Mouse (Mus musculus): ENCODE results near the gene Nudc. TPM values are rescaled to one million over a fixed set of nuclear protein-coding genes. Genes with fewer than 3 reads are reported as not detected.

Nudc gene
- polyA plus RNA-seq, 1 experiment from 2014 or later: 200 TPM

- Histone ChIP-seq H3K4me2 (ENCODE audit: low read length) (no peak overlapping the region), H3K4me1 (replicated peaks; ENCODE audit: insufficient read depth, low read length) (peaks cover 5% of the 10 kb centered on the region; the same call in 1 of the 2 replicates), H3K27me3 (ENCODE audit: insufficient read depth, low read length) (no peaks in the 10 kb centered on the region), H3K9me3 (replicated peaks; ENCODE audit: low read length) (no peaks in the 10 kb centered on the region), H3K4me3 (replicated peaks; ENCODE audit: low read depth, low read length) (no peak overlapping the region), H3K36me3 (ENCODE audit: insufficient read depth, low read length) (no peaks in the 10 kb centered on the region), H3K9ac (ENCODE audit: low read depth, low read length) (no peak overlapping the region), H3K27ac (peak overlapping the region; percentile 36; the same call in 1 of the 2 replicates)
- TF ChIP-seq CTCF (IDR thresholded peaks at IDR 0.05; ENCODE audit: low read depth): no peak
- 60% methylated on average over 20 of the region's 20 CpGs for WGBS
- DNase-seq (ENCODE audit: low spot score) (no peak), ATAC-seq (replicated peaks; ENCODE audit: low FRiP score, low read depth) (no peak)
Measured at GRCm38 (mm10) chr4:133488619-133489392, 57.0 kb downstream of the Nudc start.

GRCm38 (mm10) chr4:133486673-133487357 is 59.0 kb downstream of the Nudc start:
- WGBS: 93% methylated on average over 26 of the region's 26 CpGs

GRCm38 (mm10) chr4:133485691-133486425 is 59.9 kb downstream of the Nudc start:
- H3K27me3 ChIP-seq (ENCODE audit: insufficient read depth, low read length): no peaks in the 10 kb centered on the region
- H3K4me3 ChIP-seq (replicated peaks; ENCODE audit: low read depth, low read length): no peak overlapping the region
- no peak overlapping the region for H3K27ac ChIP-seq
- no peak for TF ChIP-seq CTCF (IDR thresholded peaks at IDR 0.05; ENCODE audit: low read depth)
- H3K4me2 ChIP-seq (ENCODE audit: low read length): no peak overlapping the region
- ATAC-seq (replicated peaks; ENCODE audit: low FRiP score, low read depth): no peak
- no peak overlapping the region for H3K9ac ChIP-seq (ENCODE audit: low read depth, low read length)
- H3K9me3 ChIP-seq (replicated peaks; ENCODE audit: low read length): no peaks in the 10 kb centered on the region
- H3K4me1 ChIP-seq (replicated peaks; ENCODE audit: insufficient read depth, low read length): 0 out of 2 replicates have a peak, but pooled peaks cover 7% of the 10 kb centered on the region
- no peaks in the 10 kb centered on the region for H3K36me3 ChIP-seq (ENCODE audit: insufficient read depth, low read length)
- no peak for DNase-seq (ENCODE audit: low spot score)
- WGBS: 89% methylated on average over 28 of the region's 28 CpGs

More at GRCm38 (mm10) chr4:133486673-133487357, 59.0 kb downstream of the Nudc start:
- H3K36me3 ChIP-seq (ENCODE audit: insufficient read depth, low read length): no peaks in the 10 kb centered on the region
- H3K4me3 ChIP-seq (replicated peaks; ENCODE audit: low read depth, low read length): no peak overlapping the region
- ATAC-seq (replicated peaks; ENCODE audit: low FRiP score, low read depth) (no peak), DNase-seq (ENCODE audit: low spot score) (no peak)
- peaks cover 7% of the 10 kb centered on the region; the same call in 1 of the 2 replicates for H3K4me1 ChIP-seq (replicated peaks; ENCODE audit: insufficient read depth, low read length)
- no peak overlapping the region for H3K4me2 ChIP-seq (ENCODE audit: low read length)
- H3K9me3 ChIP-seq (replicated peaks; ENCODE audit: low read length): no peaks in the 10 kb centered on the region
- TF ChIP-seq CTCF (IDR thresholded peaks at IDR 0.05; ENCODE audit: low read depth): no peak
- no peak overlapping the region for H3K27ac ChIP-seq
- H3K27me3 ChIP-seq (ENCODE audit: insufficient read depth, low read length): no peaks in the 10 kb centered on the region
- no peak overlapping the region for H3K9ac ChIP-seq (ENCODE audit: low read depth, low read length)

GRCm38 (mm10) chr4:133484266-133485025 is 61.4 kb downstream of the Nudc start:
- TF ChIP-seq CTCF (IDR thresholded peaks at IDR 0.05; ENCODE audit: low read depth): peak; percentile 23; the same call in 1 of the 2 replicates
- H3K27me3 ChIP-seq (ENCODE audit: insufficient read depth, low read length): no peaks in the 10 kb centered on the region
- DNase-seq (ENCODE audit: low spot score) (peak; percentile 75), ATAC-seq (replicated peaks; ENCODE audit: low FRiP score, low read depth) (no peak; the same call in 1 of the 2 replicates)
- H3K9ac ChIP-seq (ENCODE audit: low read depth, low read length): 0 out of 2 replicates have a peak overlapping the region, but pooled peaks have one; percentile 6
- no peaks in the 10 kb centered on the region for H3K36me3 ChIP-seq (ENCODE audit: insufficient read depth, low read length)
- peak overlapping the region; percentile 36 for H3K4me2 ChIP-seq (ENCODE audit: low read length)
- H3K4me3 ChIP-seq (replicated peaks; ENCODE audit: low read depth, low read length): no peak overlapping the region
- WGBS: 10% methylated on average over 22 of the region's 22 CpGs
- peak overlapping the region; percentile 67 for H3K27ac ChIP-seq
- no peaks in the 10 kb centered on the region for H3K9me3 ChIP-seq (replicated peaks; ENCODE audit: low read length)
- 0 out of 2 replicates have a peak, but pooled peaks cover 13% of the 10 kb centered on the region for H3K4me1 ChIP-seq (replicated peaks; ENCODE audit: insufficient read depth, low read length)

Small RNAs within 50 kb of the gene (microRNA-seq; reads per million reads assigned to microRNA genes)
- not detected for gene Gm23158

Other genes with a start within 250 kb of the Nudc start
- 9.9 and 11.2 TPM in 2 replicates for gene Wdtc1, start 192.5 kb downstream of the Nudc start, polyA plus RNA-seq (2015; fragmentation: Nextera tagmentation; extraction: Ambion mirVana)
- gene Slc9a1, start 176.3 kb downstream of the Nudc start, polyA plus RNA-seq (2015; fragmentation: Nextera tagmentation; extraction: Ambion mirVana): 5.7 and 7.1 TPM in 2 replicates
- gene Tent5b, start 65.9 kb downstream of the Nudc start, polyA plus RNA-seq (2015; fragmentation: Nextera tagmentation; extraction: Ambion mirVana): 2.7 and 2.8 TPM in 2 replicates
- gene Trnp1, start 47.4 kb downstream of the Nudc start, polyA plus RNA-seq (2015; fragmentation: Nextera tagmentation; extraction: Ambion mirVana): 1.4 and 1.5 TPM in 2 replicates
- gene Kdf1, start 27.0 kb downstream of the Nudc start, polyA plus RNA-seq (2015; fragmentation: Nextera tagmentation; extraction: Ambion mirVana): 38.6 and 38.7 TPM in 2 replicates
- gene Nr0b2, start 7.4 kb upstream of the Nudc start, polyA plus RNA-seq (2015; fragmentation: Nextera tagmentation; extraction: Ambion mirVana): 0.75 and 0.83 TPM in 2 replicates
- 7.4 and 8.2 TPM in 2 replicates for gene Gpatch3, start 28.7 kb upstream of the Nudc start, polyA plus RNA-seq (2015; fragmentation: Nextera tagmentation; extraction: Ambion mirVana)
- gene Gpn2, start 38.4 kb upstream of the Nudc start, polyA plus RNA-seq (2015; fragmentation: Nextera tagmentation; extraction: Ambion mirVana): 17.5 and 19.5 TPM in 2 replicates
- gene Sfn, start 56.2 kb upstream of the Nudc start, polyA plus RNA-seq (2015; fragmentation: Nextera tagmentation; extraction: Ambion mirVana): 20.5 and 21.3 TPM in 2 replicates
- gene Zdhhc18, start 104.2 kb upstream of the Nudc start, polyA plus RNA-seq (2015; fragmentation: Nextera tagmentation; extraction: Ambion mirVana): 3.7 and 7.1 TPM in 2 replicates
- 19.1 and 19.7 TPM in 2 replicates for gene Pigv, start 126.7 kb upstream of the Nudc start, polyA plus RNA-seq (2015; fragmentation: Nextera tagmentation; extraction: Ambion mirVana)
- 17.9 and 19.3 TPM in 2 replicates for gene Arid1a, start 210.8 kb upstream of the Nudc start, polyA plus RNA-seq (2015; fragmentation: Nextera tagmentation; extraction: Ambion mirVana)